Mouse (Mus musculus) lung, embryonic 15.5 days (tissue): Measurements from ENCODE around the gene Creb5. TPM values are rescaled to one million over a fixed set of nuclear protein-coding genes. Genes with fewer than 3 reads are reported as not detected.

Experiments used
- ATAC-seq: fragments of 200-750 bp; cut with Nextera tagmentation; 2 replicates; pipeline ENCODE4 v1.8.0; 2017; ENCODE audit warnings: moderate number of reproducible peaks, borderline replicate concordance; ENCODE audit not compliant: low FRiP score, low TSS enrichment; ENCODE audit errors: extremely low read depth
- H3K27ac ChIP-seq: fragments of 300-500 bp; sonication (generic); 2 replicates; pipeline ENCODE4 v1.5.1; 2015; ENCODE audit warnings: moderate library complexity, mild to moderate bottlenecking, inconsistent platforms
- H3K27me3 ChIP-seq: fragments of 300-500 bp; sonication (generic); 2 replicates; pipeline ENCODE4 v1.6.1; 2015; ENCODE audit warnings: inconsistent platforms
- H3K36me3 ChIP-seq: fragments of 300-500 bp; sonication (generic); 2 replicates; pipeline ENCODE4 v1.6.1; 2015; ENCODE audit warnings: inconsistent platforms
- H3K4me1 ChIP-seq: fragments of 300-500 bp; sonication (generic); 2 replicates; pipeline ENCODE4 v1.6.1; 2015; ENCODE audit warnings: inconsistent platforms
- H3K4me2 ChIP-seq: fragments of 300-500 bp; sonication (generic); 2 replicates; pipeline ENCODE4 v1.6.1; 2015; ENCODE audit warnings: inconsistent platforms, mild to moderate bottlenecking, moderate library complexity
- H3K4me3 ChIP-seq: fragments of 300-500 bp; sonication (generic); 2 replicates; pipeline ENCODE4 v1.5.1; 2015; ENCODE audit warnings: mild to moderate bottlenecking, inconsistent platforms
- H3K9ac ChIP-seq: fragments of 300-500 bp; sonication (generic); 2 replicates; pipeline ENCODE4 v1.6.1; 2015; ENCODE audit warnings: inconsistent platforms
- H3K9me3 ChIP-seq: fragments of 300-500 bp; sonication (generic); 2 replicates; pipeline ENCODE4 v1.6.1; 2016; ENCODE audit warnings: inconsistent platforms
- WGBS: fragments of 180-500 bp; shearing (Covaris S2); methylation state at CpG from one replicate; pipeline ENCODE4 v1.1.7; 2015; 5-methylcytosine and 5-hydroxymethylcytosine counted together
- polyA plus RNA-seq: library from polyadenylated mRNA; unstranded; fragments of >200 nt; fragmentation: Nextera tagmentation; extraction: Ambion mirVana; gene quantifications from 2 replicates; pipeline ENCODE4 v1.2.1, GENCODE M21; 2015

Creb5 gene
- polyA plus RNA-seq, 1 experiment from 2014 or later: 5.8 TPM

DNA sequence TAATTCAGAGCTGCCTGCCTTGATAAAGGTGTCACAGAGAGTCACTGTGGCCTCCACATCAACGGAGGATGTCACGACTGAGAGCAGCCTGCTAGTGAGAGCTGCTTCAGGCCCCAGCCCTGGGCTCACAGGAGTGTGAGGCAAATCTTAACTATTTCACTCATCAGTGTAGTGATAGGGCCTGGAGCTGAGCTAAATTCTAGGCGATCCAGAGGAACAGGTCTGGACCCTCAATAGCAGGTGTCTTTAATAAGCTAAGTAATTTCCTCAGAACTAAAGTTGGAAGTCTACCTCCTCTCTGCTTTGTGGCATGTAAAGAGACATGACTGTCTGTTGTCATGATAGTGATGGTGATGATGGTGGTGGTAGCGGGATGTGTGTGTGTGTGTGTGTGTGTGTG, 283.8 kb downstream of the Creb5 start:
- Histone ChIP-seq H3K36me3 (no peaks in the 10 kb centered on the region), H3K9ac (no peak overlapping the region), H3K27me3 (no peaks in the 10 kb centered on the region), H3K4me1 (peaks cover 42% of the 10 kb centered on the region), H3K4me2 (no peak overlapping the region), H3K9me3 (no peaks in the 10 kb centered on the region), H3K4me3 (no peak overlapping the region), H3K27ac (no peak overlapping the region)
- no peak for ATAC-seq
- 90% methylated on average over 4 of the region's 4 CpGs for WGBS

DNA sequence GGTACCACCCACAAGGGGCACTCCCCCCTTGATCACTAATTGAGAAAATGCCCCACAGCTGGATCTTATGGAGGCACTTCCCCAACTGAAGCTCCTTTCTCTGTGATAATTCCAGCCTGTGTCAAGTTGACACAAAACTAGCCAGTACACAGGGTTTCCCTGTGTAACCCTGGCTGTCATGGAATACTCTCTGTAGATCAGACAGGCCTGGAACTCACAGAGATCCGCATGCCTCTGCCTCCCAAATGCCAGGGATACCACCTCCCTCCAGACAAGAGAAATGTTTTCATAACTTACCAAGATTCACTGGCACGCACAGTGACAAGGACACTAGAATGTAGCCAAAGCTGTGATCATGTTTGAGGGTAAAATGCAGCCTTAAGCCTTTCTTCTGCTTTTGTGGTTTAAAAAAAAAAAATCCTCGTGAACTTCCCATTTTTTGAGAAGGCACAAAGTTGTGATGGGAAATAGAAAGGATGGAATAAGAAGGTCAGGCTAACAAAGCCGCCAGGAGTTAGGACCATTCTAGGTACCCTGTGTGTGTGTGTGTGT, 284.6 kb downstream of the Creb5 start:
- peaks cover 42% of the 10 kb centered on the region for H3K4me1 ChIP-seq
- no peaks in the 10 kb centered on the region for H3K9me3 ChIP-seq
- H3K4me2 ChIP-seq: no peak overlapping the region
- no peak overlapping the region for H3K27ac ChIP-seq
- no peak overlapping the region for H3K4me3 ChIP-seq
- ATAC-seq: no peak
- 88% methylated on average over 4 of the region's 4 CpGs for WGBS
- H3K9ac ChIP-seq: no peak overlapping the region
- H3K36me3 ChIP-seq: no peaks in the 10 kb centered on the region
- H3K27me3 ChIP-seq: no peaks in the 10 kb centered on the region

DNA sequence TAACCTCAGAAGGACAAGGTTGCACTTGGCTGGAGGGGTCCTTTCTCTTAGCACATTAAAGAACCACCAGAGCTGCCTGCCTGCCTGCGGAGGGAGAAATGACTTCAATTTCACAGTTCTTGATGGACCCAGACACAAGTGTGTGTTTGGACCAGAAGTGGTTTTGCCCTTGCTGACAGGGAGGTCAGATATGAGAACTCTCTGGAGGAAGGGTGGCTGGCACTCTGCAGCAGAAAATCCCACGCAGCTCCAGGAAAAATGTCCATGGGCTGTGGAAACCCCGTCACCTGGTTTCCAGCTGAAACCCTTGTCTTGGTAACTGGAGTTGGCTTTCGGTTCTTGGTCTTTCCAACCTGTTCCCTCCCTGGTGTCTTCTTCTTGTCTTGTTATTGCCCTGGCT, 285.4 kb downstream of the Creb5 start:
- WGBS: 54% methylated on average over 4 of the region's 4 CpGs
- no peaks in the 10 kb centered on the region for H3K36me3 ChIP-seq
- peak overlapping the region; percentile 86; the same call in 1 of the 2 replicates for H3K27ac ChIP-seq
- no peak overlapping the region for H3K4me3 ChIP-seq
- H3K4me1 ChIP-seq: peaks cover 35% of the 10 kb centered on the region
- no peak overlapping the region for H3K9ac ChIP-seq
- no peaks in the 10 kb centered on the region for H3K9me3 ChIP-seq
- ATAC-seq: no peak
- H3K4me2 ChIP-seq: peak overlapping the region; percentile 75; the same call in 1 of the 2 replicates
- no peaks in the 10 kb centered on the region for H3K27me3 ChIP-seq

- Histone ChIP-seq H3K9me3 (no peaks in the 10 kb centered on the region), H3K27ac (peak overlapping the region; percentile 86), H3K27me3 (no peaks in the 10 kb centered on the region), H3K9ac (peak overlapping the region; percentile 48), H3K4me1 (peaks cover 34% of the 10 kb centered on the region), H3K4me3 (peak overlapping the region; percentile 45), H3K36me3 (no peaks in the 10 kb centered on the region), H3K4me2 (peak overlapping the region; percentile 75)
- ATAC-seq: peak; percentile 96
- 2% methylated on average over 15 of the region's 16 CpGs for WGBS
Measured at GRCm38 (mm10) chr6:53572979-53573710, 286.1 kb downstream of the Creb5 start.

DNA sequence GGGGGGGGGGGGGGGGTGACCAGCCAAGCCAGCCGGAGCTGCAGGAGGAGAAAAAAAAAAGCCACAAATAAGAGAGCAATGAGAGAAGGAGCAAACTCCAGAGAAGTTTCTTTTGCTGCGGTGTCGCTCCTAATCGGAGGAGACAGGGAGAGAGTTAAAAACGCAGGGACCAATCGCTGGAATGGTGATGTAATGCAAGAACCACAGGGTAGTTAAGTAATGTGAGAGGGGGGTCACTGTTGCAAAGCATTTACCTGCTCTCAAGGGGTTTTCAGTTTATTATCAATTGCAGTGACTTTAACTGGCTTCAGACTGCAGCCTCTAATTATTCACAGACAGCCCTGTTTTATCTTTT, 286.6 kb downstream of the Creb5 start:
- ATAC-seq: no peak

GRCm38 (mm10) chr6:53574097-53574496, 287.0 kb downstream of the Creb5 start:
- no peaks in the 10 kb centered on the region for H3K9me3 ChIP-seq
- ATAC-seq: no peak
- no peaks in the 10 kb centered on the region for H3K27me3 ChIP-seq
- no peak overlapping the region for H3K27ac ChIP-seq
- no peaks in the 10 kb centered on the region for H3K36me3 ChIP-seq
- H3K9ac ChIP-seq: no peak overlapping the region; the same call in 1 of the 2 replicates
- 44% methylated on average over 12 of the region's 12 CpGs for WGBS
- H3K4me2 ChIP-seq: peak overlapping the region; percentile 75
- H3K4me1 ChIP-seq: peaks cover 30% of the 10 kb centered on the region
- peak overlapping the region; percentile 45 for H3K4me3 ChIP-seq

More for the DNA sequence above, 286.6 kb downstream of the Creb5 start:
- 0% methylated on average over 5 of the region's 6 CpGs for WGBS
- no peaks in the 10 kb centered on the region for H3K36me3 ChIP-seq
- peak overlapping the region; percentile 45 for H3K4me3 ChIP-seq
- H3K27me3 ChIP-seq: no peaks in the 10 kb centered on the region
- H3K9ac ChIP-seq: peak overlapping the region; percentile 48
- peak overlapping the region; percentile 75 for H3K4me2 ChIP-seq
- H3K9me3 ChIP-seq: no peaks in the 10 kb centered on the region
- peaks cover 34% of the 10 kb centered on the region for H3K4me1 ChIP-seq
- peak overlapping the region; percentile 86 for H3K27ac ChIP-seq

DNA sequence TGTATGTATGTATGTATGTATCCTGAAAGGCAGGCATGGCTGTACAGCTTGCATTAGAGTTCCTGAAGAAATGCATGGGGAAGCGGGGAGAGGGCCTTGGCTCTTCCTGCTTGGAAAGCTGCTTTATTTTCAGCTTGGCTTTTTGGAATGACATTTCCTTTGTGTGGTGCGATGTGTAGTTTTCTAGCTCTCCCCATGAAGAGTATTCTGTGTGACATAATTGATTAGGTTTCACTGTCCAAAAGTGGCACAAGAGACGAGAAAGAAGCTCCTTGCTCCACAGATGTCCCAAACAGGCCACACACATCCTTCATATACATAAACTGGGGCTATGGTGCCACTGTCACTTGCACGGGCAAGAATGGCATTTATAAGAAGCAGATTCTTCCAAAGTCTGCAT, 288.1 kb downstream of the Creb5 start:
- WGBS: 60% methylated on average over 4 of the region's 4 CpGs
- Histone ChIP-seq H3K4me2 (peak overlapping the region; percentile 75), H3K4me1 (peaks cover 21% of the 10 kb centered on the region), H3K36me3 (no peaks in the 10 kb centered on the region), H3K4me3 (no peak overlapping the region), H3K27ac (no peak overlapping the region), H3K9me3 (no peaks in the 10 kb centered on the region), H3K27me3 (no peaks in the 10 kb centered on the region), H3K9ac (no peak overlapping the region)
- ATAC-seq: no peak

GRCm38 (mm10) chr6:53575836-53576235, 288.8 kb downstream of the Creb5 start:
- peaks cover 21% of the 10 kb centered on the region for H3K4me1 ChIP-seq
- H3K9ac ChIP-seq: no peak overlapping the region
- no peak overlapping the region for H3K4me3 ChIP-seq
- no peak overlapping the region for H3K27ac ChIP-seq
- H3K36me3 ChIP-seq: no peaks in the 10 kb centered on the region
- H3K27me3 ChIP-seq: no peaks in the 10 kb centered on the region
- no peak for ATAC-seq
- H3K4me2 ChIP-seq: no peak overlapping the region
- WGBS: 91% methylated on average over 3 of the region's 3 CpGs
- no peaks in the 10 kb centered on the region for H3K9me3 ChIP-seq

GRCm38 (mm10) chr6:53576841-53577240, 289.8 kb downstream of the Creb5 start:
- H3K9me3 ChIP-seq: no peaks in the 10 kb centered on the region
- no peak overlapping the region for H3K9ac ChIP-seq
- H3K27me3 ChIP-seq: no peaks in the 10 kb centered on the region
- no peak overlapping the region for H3K4me3 ChIP-seq
- H3K27ac ChIP-seq: no peak overlapping the region
- H3K4me1 ChIP-seq: peaks cover 21% of the 10 kb centered on the region
- ATAC-seq: no peak
- no peak overlapping the region for H3K4me2 ChIP-seq
- no peaks in the 10 kb centered on the region for H3K36me3 ChIP-seq
- 87% methylated on average over 6 of the region's 6 CpGs for WGBS

GRCm38 (mm10) chr6:53577776-53578175, 290.7 kb downstream of the Creb5 start:
- no peak overlapping the region for H3K27ac ChIP-seq
- H3K4me1 ChIP-seq: peaks cover 13% of the 10 kb centered on the region
- no peak for ATAC-seq
- H3K4me2 ChIP-seq: no peak overlapping the region
- H3K9me3 ChIP-seq: no peaks in the 10 kb centered on the region
- 58% methylated on average over 3 of the region's 3 CpGs for WGBS
- H3K36me3 ChIP-seq: no peaks in the 10 kb centered on the region
- H3K4me3 ChIP-seq: no peak overlapping the region
- H3K27me3 ChIP-seq: no peaks in the 10 kb centered on the region
- H3K9ac ChIP-seq: no peak overlapping the region

DNA sequence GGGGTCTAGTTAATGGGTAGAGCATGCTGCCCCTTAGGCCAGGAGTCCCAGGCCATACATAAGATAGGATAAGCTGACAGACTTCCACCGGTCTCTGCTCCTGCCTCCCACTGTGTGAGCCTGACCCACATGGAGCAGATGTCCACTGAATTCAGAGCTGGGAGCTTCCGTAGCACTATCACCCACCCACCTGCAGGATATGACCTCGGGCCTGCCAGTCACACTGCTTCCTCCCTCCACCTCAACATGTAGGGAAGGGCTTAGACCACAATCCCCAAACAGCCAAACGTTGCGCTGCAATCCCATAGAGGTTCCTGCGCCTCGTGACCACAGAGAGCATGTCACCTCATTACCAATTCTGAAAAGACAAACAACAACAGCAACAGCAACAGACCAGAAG, 293.3 kb downstream of the Creb5 start:
- Histone ChIP-seq H3K4me3 (no peak overlapping the region), H3K9me3 (no peaks in the 10 kb centered on the region), H3K36me3 (no peaks in the 10 kb centered on the region), H3K27ac (no peak overlapping the region), H3K27me3 (no peaks in the 10 kb centered on the region), H3K4me2 (no peak overlapping the region), H3K9ac (no peak overlapping the region), H3K4me1 (peaks cover 16% of the 10 kb centered on the region; the same call in 1 of the 2 replicates)
- no peak for ATAC-seq
- WGBS: 79% methylated on average over 7 of the region's 7 CpGs

DNA sequence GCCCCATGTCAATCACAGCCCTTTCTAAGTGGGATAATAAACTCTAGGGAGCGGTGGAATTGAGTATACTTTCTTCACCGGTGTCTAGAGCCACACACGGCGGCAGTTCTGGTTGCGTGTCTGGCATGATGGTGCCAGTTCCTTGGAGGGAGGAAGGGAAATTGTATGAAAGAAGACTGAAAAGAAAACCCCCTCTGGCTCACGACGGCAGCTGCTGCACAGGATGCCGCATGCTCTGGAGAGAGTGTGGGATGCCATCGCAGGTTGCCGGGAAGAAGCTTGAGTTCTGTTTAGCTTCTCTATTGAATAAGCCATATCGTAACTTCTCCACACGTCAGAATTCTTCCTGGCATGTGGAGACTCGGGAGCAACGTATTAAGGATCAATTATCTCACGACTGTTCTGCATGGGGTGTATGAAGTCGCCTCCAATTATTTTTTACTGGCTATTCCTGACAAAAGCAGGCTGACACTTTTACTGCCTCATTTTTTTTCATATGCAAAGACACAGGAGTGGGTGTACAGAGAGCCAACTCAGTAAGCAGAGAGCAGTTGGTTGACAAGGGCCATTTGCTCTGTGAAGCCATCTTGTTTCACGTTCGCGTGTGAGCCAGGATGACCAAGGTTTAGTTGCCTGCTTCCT, 296.3 kb downstream of the Creb5 start:
- no peak overlapping the region for H3K9ac ChIP-seq
- no peaks in the 10 kb centered on the region for H3K9me3 ChIP-seq
- no peak overlapping the region for H3K4me2 ChIP-seq
- H3K36me3 ChIP-seq: no peaks in the 10 kb centered on the region
- peaks cover 16% of the 10 kb centered on the region; the same call in 1 of the 2 replicates for H3K4me1 ChIP-seq
- 62% methylated on average over 19 of the region's 19 CpGs for WGBS
- H3K27ac ChIP-seq: no peak overlapping the region
- H3K27me3 ChIP-seq: no peaks in the 10 kb centered on the region
- ATAC-seq: no peak
- H3K4me3 ChIP-seq: no peak overlapping the region
